Mouse (Mus musculus) neutrophil, adult 5-6 weeks (primary cell): ENCODE data around the gene Herc6. TPM values are rescaled to one million over a fixed set of nuclear protein-coding genes. Genes with fewer than 3 reads are reported as not detected.
A peak's percentile ranks its signal among the peaks of the same experiment; 100 is the strongest.

Experiments used
- ATAC-seq: fragments of 151-379, 151-347 bp; 2 replicates; pipeline ENCODE4 v1.8.0; 2017; ENCODE audit warnings: mild to moderate bottlenecking, moderate TSS enrichment; ENCODE audit not compliant: insufficient number of reproducible peaks, poor library complexity, low FRiP score, severe bottlenecking; ENCODE audit errors: extremely low read depth
- total RNA-seq: library from RNA; stranded (forward); fragments of 200-1000 nt; gene quantifications from 2 replicates; pipeline ENCODE4 v1.2.3, GENCODE M21; 2017

Herc6 gene
- total RNA-seq, 1 experiment from 2014 or later = 43.8 TPM

DNA sequence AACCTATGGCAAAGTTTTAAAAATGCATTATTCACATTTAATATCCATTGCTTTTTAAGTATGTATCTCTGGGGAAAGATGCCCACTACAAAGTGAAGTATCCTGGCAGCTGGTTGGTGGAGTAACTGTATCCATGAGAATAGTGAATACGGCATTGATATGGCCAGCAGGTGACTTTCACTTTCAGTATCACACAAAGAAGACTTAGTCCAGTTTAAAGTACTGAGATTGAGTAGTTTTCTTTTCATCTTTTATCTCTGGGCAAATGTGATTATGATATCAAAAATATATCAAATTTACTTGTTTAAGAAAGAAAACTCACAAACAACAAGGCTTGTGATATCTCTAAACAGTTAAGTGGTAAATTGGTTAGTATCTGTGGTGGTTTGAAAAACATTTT is 125.9 kb downstream of the Herc6 start:
- ATAC-seq = no peak

DNA sequence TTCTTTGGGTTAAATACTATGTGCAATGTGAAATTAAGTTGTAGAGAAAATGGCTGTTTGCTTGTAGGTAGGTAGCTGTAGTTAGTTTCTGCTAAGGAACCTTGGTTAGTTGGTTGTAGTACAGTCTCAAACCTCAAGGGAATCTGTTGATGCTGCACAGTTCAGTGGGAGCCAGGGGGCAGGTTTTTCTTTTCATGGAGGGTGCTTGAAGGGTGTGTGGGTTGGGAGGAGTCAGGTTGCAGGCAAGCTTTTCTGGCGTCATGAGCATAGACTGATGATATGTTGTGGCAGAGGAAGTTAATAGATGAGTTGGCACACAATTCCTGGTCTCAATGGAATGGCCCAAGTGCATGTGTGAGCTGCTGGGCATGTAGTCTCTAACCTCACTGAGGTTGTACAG is 130.9 kb downstream of the Herc6 start:
- peak; percentile 55; the same call in 1 of the 2 replicates for ATAC-seq

Other genes with a start within 250 kb of the Herc6 start
- gene Vmn1r17, start 217.3 kb upstream of the Herc6 start, total RNA-seq = not detected in 2 replicates
- under 0.01 and 0.12 TPM in 2 replicates for gene Vmn1r18, start 185.2 kb upstream of the Herc6 start, total RNA-seq
- gene Vmn1r19, start 177.2 kb upstream of the Herc6 start, total RNA-seq = not detected in 2 replicates
- gene Vmn1r20, start 152.1 kb upstream of the Herc6 start, total RNA-seq = not detected in 2 replicates
- gene Ppm1k, start 45.5 kb upstream of the Herc6 start, total RNA-seq = 44.7 and 94.0 TPM in 2 replicates
- gene Pyurf, start 111.1 kb downstream of the Herc6 start, total RNA-seq = 9.8 and 10.2 TPM in 2 replicates
- 8.3 and 11.7 TPM in 2 replicates for gene Lancl2, start 121.5 kb downstream of the Herc6 start, total RNA-seq
- gene Vopp1, start 244.2 kb downstream of the Herc6 start, total RNA-seq = 15.6 and 19.4 TPM in 2 replicates